Mouse (Mus musculus) forebrain, embryonic 12.5 days (tissue): ENCODE data around the gene Olfr70. TPM values are rescaled to one million over a fixed set of nuclear protein-coding genes. Genes with fewer than 3 reads are reported as not detected.
A peak's percentile ranks its signal among the peaks of the same experiment; 100 is the strongest.

ENCODE experiments used
- ATAC-seq: fragments of 200-750 bp; cut with Nextera tagmentation; 2 replicates; pipeline ENCODE4 v1.8.0; 2017; ENCODE audit warnings: moderate TSS enrichment; ENCODE audit not compliant: low FRiP score
- H3K27ac ChIP-seq: fragments of 300-500 bp; sonication (generic); 2 replicates; pipeline ENCODE4 v1.5.1; 2016; ENCODE audit warnings: mild to moderate bottlenecking
- H3K27me3 ChIP-seq: fragments of 300-500 bp; sonication (generic); 2 replicates; pipeline ENCODE4 v1.6.1; 2016; ENCODE audit warnings: mild to moderate bottlenecking
- H3K36me3 ChIP-seq: fragments of 300-500 bp; sonication (generic); replicated peaks from 2 replicates; pipeline ENCODE4 v1.6.1; 2016; ENCODE audit warnings: mild to moderate bottlenecking
- H3K4me1 ChIP-seq: fragments of 300-500 bp; sonication (generic); 2 replicates; pipeline ENCODE4 v1.6.1; 2016
- H3K4me2 ChIP-seq: fragments of 300-500 bp; sonication (generic); 2 replicates; pipeline ENCODE4 v1.6.1; 2016; ENCODE audit warnings: mild to moderate bottlenecking, moderate library complexity
- H3K4me3 ChIP-seq: fragments of 300-500 bp; sonication (generic); replicated peaks from 2 replicates; pipeline ENCODE4 v1.5.1; 2016; ENCODE audit warnings: mild to moderate bottlenecking
- H3K9ac ChIP-seq: fragments of 300-500 bp; sonication (generic); 2 replicates; pipeline ENCODE4 v1.6.1; 2016; ENCODE audit warnings: mild to moderate bottlenecking
- H3K9me3 ChIP-seq: fragments of 300-500 bp; sonication (generic); 2 replicates; pipeline ENCODE4 v1.6.1; 2016
- WGBS: fragments of 180-500 bp; shearing (Covaris S2); methylation state at CpG from one replicate; pipeline ENCODE4 v1.1.7; 2016; 5-methylcytosine and 5-hydroxymethylcytosine counted together
- polyA plus RNA-seq: library from polyadenylated mRNA; unstranded; fragments of >200 nt; fragmentation: Nextera tagmentation; extraction: Ambion mirVana; gene quantifications from 2 replicates; pipeline ENCODE4 v1.2.1, GENCODE M21; 2016

The Olfr70 gene
- polyA plus RNA-seq, 1 experiment from 2014 or later, result not detected

DNA sequence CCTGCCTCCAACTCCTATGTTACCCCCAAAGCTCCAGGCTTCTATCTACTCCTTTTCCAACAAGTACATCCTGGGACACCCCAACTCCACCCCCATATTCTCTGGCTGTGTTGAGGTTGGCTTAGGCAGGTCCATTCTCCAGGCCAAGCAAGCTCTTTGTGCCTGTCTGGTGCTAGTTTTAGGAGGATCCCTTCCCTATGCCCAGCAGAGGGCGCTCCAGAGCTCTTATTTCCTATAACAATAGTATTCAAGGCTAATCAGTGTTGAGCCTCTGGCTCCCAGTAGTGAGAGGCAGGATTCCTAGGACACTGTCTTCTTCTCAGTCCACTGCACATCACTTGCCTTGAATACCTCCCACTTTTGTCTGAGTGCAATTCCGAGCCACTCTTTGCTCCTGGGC lies 28.5 kb downstream of the Olfr70 start:
- H3K4me1 ChIP-seq, result peaks cover 39% of the 10 kb centered on the region
- no peak overlapping the region for H3K27ac ChIP-seq
- H3K4me3 ChIP-seq, result no peak overlapping the region
- H3K9me3 ChIP-seq, result no peaks in the 10 kb centered on the region
- H3K36me3 ChIP-seq, result peaks cover 19% of the 10 kb centered on the region
- no peak overlapping the region for H3K9ac ChIP-seq
- ATAC-seq, result peak; percentile 24; the same call in 1 of the 2 replicates
- 7% methylated on average over 2 of the region's 2 CpGs for WGBS
- H3K27me3 ChIP-seq, result no peaks in the 10 kb centered on the region
- peak overlapping the region; percentile 21 for H3K4me2 ChIP-seq

DNA sequence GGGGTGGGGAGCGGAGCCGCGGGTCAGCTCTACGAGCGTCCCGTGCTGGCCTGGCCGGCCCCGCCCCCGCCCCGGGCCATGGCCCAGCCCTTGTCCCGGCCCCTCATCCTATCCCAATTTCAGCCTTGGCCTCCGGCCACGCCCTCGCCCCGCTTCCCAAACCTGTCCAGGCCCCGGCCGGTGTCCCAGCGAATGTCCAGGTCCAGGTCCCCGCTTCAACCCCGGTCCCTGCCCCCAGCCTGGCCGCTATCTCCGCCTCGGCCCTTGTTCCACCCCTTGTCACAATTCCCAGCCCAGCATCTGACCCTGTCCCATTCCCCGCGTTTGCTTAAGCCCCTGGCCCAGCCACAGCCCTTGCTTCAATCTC lies 31.2 kb downstream of the Olfr70 start:
- H3K4me3 ChIP-seq, result peak overlapping the region; percentile 77
- H3K9ac ChIP-seq, result peak overlapping the region; percentile 84
- peaks cover 4% of the 10 kb centered on the region for H3K36me3 ChIP-seq
- peaks cover 22% of the 10 kb centered on the region for H3K27me3 ChIP-seq
- peaks cover 39% of the 10 kb centered on the region for H3K4me1 ChIP-seq
- under 1% methylated on average over 19 of the region's 25 CpGs for WGBS
- no peaks in the 10 kb centered on the region for H3K9me3 ChIP-seq
- H3K4me2 ChIP-seq, result peak overlapping the region; percentile 85
- peak; percentile 58 for ATAC-seq
- no peak overlapping the region; the same call in 1 of the 2 replicates for H3K27ac ChIP-seq

DNA sequence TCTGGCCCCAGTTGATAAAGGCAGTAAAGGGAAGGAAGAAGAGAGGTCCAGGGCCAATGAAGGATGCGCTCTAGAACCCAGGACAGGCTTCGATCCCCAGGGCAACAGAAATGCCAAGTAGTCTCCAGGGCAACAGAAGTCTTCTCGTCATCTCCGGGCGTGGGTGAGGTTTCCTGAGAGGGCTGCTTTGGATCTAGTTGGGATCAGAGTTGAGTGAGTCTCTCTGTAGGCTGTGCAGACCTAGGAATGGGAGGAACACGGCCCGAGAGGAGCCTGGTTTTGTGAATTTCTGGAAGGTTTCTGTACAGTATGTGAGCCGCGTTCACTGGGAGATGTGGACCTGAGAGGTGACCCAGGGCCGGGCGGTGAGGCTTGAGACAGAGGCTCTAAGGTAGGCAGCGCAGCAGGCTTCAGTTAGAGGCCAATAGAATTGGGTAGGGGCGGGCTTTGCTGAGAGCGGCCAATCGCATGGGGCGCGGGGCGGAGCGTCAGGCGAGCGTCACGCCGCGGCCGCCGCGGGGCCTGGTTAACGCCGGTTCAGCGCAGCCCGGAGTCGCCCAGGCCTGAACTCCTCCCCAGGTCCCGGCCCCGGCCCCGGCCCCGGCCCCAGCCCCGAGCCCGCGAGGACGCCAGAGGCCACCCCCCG lies 31.7 kb downstream of the Olfr70 start, which contains the start of the genes Tmem8b and Fam221b:
Gene Tmem8b, plus strand, starts transcription at position 190 of the 646 bp plus-strand sequence.
Gene Fam221b, minus strand, starts transcription at position 364 of the 646 bp plus-strand sequence.
- peak; percentile 95 for ATAC-seq
- peak within 1 kb of the TSS; percentile 77 for H3K4me3 ChIP-seq

DNA sequence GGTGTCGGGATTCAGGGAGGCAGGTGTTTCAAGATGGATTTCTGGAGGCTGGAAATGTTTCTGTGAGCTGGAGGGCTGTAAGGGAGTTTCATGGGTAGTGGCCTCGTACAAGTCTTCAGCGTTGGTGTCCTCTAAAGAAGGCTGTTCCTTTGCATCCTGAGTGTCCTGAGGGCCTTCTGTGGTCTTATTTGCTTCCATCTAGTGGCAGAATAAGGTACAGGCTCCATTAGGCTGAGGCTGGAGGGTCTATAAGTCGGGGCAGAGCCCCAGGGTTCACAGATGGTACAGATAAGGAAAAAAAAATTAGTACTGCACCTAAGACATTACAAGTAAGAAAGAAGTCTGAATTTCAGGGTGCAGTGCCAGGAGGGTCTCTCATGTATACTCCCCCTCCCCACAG lies 34.2 kb downstream of the Olfr70 start:
- H3K9ac ChIP-seq, result no peak overlapping the region
- no peak overlapping the region for H3K27ac ChIP-seq
- H3K9me3 ChIP-seq, result no peaks in the 10 kb centered on the region
- H3K27me3 ChIP-seq, result peaks cover 43% of the 10 kb centered on the region
- H3K4me1 ChIP-seq, result peaks cover 25% of the 10 kb centered on the region
- H3K4me2 ChIP-seq, result no peak overlapping the region
- no peak for ATAC-seq
- no peak overlapping the region for H3K4me3 ChIP-seq
- WGBS, result 28% methylated on average over 4 of the region's 4 CpGs
- no peaks in the 10 kb centered on the region for H3K36me3 ChIP-seq

More for the DNA sequence above, 31.7 kb downstream of the Olfr70 start, which contains the start of the genes Tmem8b and Fam221b:
- H3K9ac ChIP-seq, result peak within 1 kb of the TSS; percentile 84
- H3K9me3 ChIP-seq, result no peaks in the 10 kb centered on the region
- H3K36me3 ChIP-seq, result no peaks in the 10 kb centered on the region
- H3K27ac ChIP-seq, result no peak within 1 kb of the TSS; the same call in 1 of the 2 replicates
- peak within 1 kb of the TSS; percentile 85 for H3K4me2 ChIP-seq
- peaks cover 22% of the 10 kb centered on the region for H3K27me3 ChIP-seq
- 4% methylated on average over 24 of the region's 41 CpGs for WGBS
- peaks cover 39% of the 10 kb centered on the region for H3K4me1 ChIP-seq

DNA sequence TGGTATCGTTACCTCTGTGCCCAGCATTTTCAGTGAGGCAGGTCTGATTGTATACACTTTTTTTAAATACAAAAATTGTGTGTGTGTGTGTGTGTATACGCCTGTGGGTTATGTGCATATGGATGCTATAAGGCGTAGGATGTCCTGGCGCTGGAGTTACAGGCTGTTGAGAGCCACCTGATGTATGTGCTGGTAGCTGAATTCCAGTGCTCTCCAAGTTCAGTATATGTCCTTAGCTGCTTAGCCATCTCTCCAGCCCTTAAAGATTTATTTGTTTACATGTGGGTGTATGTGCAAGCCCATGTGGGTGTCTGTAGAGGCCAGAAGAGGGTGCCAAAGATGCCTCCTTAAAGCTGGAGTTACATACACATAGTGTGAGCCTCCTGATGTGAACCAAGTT lies 43.5 kb downstream of the Olfr70 start:
- Histone ChIP-seq H3K4me3 (peak overlapping the region; percentile 72), H3K4me1 (peaks cover 18% of the 10 kb centered on the region), H3K9ac (no peak overlapping the region), H3K36me3 (no peaks in the 10 kb centered on the region), H3K9me3 (no peaks in the 10 kb centered on the region), H3K27me3 (peaks cover 12% of the 10 kb centered on the region), H3K4me2 (peak overlapping the region; percentile 73), H3K27ac (no peak overlapping the region)
- no peak for ATAC-seq
- WGBS, result 63% methylated on average over 4 of the region's 4 CpGs

DNA sequence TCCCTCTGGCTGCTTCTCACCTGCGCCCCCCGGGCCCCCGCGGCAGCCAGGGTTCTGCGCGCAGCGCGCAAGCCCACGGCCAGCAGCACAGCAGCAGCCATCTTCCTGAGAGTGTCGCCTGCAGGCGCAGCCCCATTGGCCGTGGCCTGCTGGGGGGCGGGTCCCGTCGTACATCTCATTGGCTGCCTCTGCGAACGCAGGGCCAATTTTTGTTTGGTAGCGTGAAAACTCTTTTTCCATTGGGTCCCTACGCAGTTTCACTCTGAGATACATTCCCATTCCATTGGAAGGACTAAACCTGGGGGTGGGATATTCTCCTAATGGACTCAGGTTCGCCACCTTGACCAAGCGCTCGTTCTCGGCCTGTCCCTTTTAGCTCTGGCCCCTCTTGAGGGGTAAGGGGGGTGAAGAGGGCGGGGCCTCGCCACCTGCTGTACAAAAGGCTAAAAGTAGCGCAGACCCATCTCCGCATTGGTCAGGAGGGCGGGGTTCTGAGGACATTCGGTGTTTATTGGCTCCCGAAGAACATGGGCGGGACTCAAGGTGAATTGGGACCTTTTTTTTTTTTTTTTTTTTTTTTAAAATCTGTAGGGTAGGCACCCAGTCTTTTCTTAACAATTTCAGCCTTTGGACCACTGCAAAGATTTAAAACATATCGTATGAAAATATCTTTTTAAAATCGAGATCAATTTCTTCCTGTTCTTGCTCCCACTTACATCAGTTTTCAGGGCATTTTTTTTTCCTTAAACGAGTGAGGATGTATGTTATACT lies 44.1 kb downstream of the Olfr70 start, which contains the start of gene Hint2:
Gene Hint2, minus strand, starts transcription at position 128 of the 771 bp plus-strand sequence.
- H3K4me2 ChIP-seq, result peak within 1 kb of the TSS; percentile 73
- H3K36me3 ChIP-seq, result peaks cover 2% of the 10 kb centered on the region; the same call in 1 of the 2 replicates
- peak within 1 kb of the TSS; percentile 72 for H3K4me3 ChIP-seq
- peaks cover 6% of the 10 kb centered on the region for H3K27me3 ChIP-seq
- H3K4me1 ChIP-seq, result peaks cover 18% of the 10 kb centered on the region
- H3K27ac ChIP-seq, result peak within 1 kb of the TSS; percentile 91
- peak; percentile 96 for ATAC-seq
- H3K9me3 ChIP-seq, result no peaks in the 10 kb centered on the region
- WGBS, result 1% methylated on average over 33 of the region's 34 CpGs
- H3K9ac ChIP-seq, result peak within 1 kb of the TSS; percentile 81

DNA sequence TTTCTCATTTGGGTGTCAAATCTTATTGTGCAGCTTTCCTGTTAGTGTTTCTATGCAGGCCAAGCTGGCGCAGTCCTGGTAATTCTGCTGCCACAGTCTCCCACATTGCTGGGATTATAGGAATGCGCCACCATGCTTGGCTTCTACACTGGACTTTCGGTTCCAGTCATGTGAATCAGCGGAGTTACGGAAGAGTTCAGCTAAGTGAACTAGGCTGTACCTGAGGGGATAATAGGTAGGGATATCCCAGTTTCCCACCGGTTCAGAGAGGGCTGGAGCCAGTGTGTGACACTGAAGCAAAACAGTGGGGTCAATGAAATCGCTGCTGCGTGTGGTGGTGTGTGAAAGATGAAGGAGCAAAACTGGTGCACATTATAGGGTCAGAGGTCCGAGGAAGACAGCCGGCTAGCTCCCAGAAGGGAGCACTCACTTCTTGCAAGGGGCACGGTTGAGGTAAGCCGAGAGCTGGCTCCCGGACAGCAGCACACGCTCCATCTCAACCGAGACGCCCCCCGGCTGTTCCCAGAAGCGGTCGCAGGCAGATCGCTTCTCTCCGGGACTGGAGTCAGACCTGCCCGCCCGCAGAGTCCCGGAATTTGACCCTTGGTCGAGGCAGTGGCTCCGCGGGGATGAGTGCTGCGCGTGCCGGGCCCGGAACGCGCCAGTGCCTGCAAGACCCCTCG lies 44.8 kb downstream of the Olfr70 start:
- WGBS, result 6% methylated on average over 34 of the region's 34 CpGs
- ATAC-seq, result peak; percentile 47
- H3K27me3 ChIP-seq, result no peaks in the 10 kb centered on the region
- H3K9me3 ChIP-seq, result no peaks in the 10 kb centered on the region
- peak overlapping the region; percentile 91 for H3K27ac ChIP-seq
- peak overlapping the region; percentile 81 for H3K9ac ChIP-seq
- peaks cover 8% of the 10 kb centered on the region; the same call in 1 of the 2 replicates for H3K36me3 ChIP-seq
- peak overlapping the region; percentile 73 for H3K4me2 ChIP-seq
- peak overlapping the region; percentile 72 for H3K4me3 ChIP-seq
- H3K4me1 ChIP-seq, result peaks cover 18% of the 10 kb centered on the region

DNA sequence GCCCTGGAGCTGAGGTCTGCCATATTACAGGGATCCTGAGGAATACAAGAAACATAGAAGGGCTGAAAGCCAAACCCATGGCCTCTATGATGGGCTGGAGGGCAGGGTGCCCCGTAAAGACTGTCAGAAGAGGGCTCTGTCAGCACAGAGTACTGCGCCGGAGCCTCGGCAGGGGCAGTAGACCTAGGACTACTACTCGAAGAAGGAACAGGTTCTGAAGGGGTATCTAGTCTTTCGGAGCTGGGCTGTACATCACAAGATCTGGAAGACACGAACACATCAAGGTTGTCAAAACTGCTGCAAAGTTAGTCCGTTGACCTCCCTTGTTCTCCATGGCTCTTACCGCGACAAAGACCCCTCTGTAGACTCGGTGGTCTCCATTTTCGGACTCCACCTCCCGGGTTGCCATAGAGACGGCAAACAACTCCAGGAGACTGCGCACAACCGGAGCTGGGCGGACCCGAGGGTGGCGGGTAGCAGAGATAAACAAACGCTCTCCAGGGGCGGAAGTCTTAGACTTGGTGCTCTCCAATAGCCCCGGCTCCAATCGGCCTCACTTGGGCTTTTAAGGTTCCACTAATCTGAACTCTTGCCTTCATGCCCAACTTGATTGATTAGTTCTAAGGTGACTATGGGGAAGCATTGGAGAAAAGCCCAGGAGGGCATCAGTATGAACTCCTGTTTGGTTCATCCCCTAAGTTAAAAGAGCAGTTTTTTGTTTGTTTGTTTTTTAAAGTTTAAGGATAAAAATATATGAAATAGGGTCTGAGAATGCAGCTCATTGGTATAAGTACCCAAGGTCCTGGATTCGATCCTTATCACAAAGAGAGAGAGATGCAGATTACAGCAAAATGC lies 47.2 kb downstream of the Olfr70 start, which contains the start of gene Spag8:
Gene Spag8, minus strand, starts transcription at position 434 of the 855 bp plus-strand sequence.
- Histone ChIP-seq H3K27me3 (no peaks in the 10 kb centered on the region), H3K9me3 (peaks cover 7% of the 10 kb centered on the region), H3K9ac (peak within 1 kb of the TSS; percentile 33; the same call in 1 of the 2 replicates), H3K4me3 (peak within 1 kb of the TSS; percentile 28), H3K27ac (no peak within 1 kb of the TSS), H3K36me3 (peaks cover 22% of the 10 kb centered on the region), H3K4me1 (peaks cover 18% of the 10 kb centered on the region), H3K4me2 (peak within 1 kb of the TSS; percentile 53)
- 13% methylated on average over 24 of the region's 24 CpGs for WGBS
- no peak for ATAC-seq

DNA sequence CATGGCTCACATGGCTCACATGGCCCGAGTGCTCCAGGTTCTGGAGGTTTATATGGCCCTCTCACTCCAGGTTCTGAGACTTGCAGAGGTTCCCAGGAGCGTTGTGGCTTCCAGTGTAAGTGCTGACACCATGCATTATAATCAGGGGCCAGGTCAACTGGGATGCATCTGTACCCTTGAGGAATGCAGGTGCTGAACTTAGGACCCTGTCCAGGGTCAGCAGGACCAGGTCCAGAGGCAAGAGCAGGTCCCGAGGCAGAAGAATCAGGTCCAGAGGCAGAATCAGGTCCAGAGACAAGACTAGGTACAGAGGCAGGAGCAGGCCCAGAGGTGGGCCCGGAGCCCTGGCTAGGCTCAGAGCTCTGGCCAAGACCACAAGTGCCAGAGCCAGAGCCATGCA lies 47.9 kb downstream of the Olfr70 start:
- H3K27me3 ChIP-seq, result no peaks in the 10 kb centered on the region
- H3K4me1 ChIP-seq, result peaks cover 18% of the 10 kb centered on the region
- H3K4me2 ChIP-seq, result peak overlapping the region; percentile 53
- peak overlapping the region; percentile 28 for H3K4me3 ChIP-seq
- peaks cover 7% of the 10 kb centered on the region for H3K9me3 ChIP-seq
- H3K36me3 ChIP-seq, result peaks cover 22% of the 10 kb centered on the region
- H3K9ac ChIP-seq, result no peak overlapping the region
- 89% methylated on average over 4 of the region's 4 CpGs for WGBS
- H3K27ac ChIP-seq, result no peak overlapping the region
- ATAC-seq, result no peak

DNA sequence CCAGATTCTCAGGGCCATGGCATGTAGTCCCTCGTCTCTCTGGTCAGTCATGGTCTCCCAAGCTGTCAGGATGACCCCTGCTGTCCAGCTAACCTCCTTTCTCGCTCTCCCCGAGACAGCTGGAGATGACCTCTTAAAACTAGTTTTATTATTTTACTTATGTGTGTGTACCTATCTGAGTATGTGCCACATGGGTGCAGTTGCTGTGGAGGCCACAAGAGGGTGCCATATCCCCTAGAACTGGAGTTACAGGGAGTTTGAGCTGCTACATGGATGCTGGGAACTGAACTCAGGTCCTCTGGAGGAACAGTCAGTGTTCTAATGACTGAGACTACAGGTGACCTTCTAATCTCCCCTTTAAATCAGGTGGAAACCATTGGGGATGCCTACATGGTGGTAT lies 50.8 kb downstream of the Olfr70 start:
- WGBS, result 97% methylated on average over 3 of the region's 3 CpGs
- no peak overlapping the region for H3K27ac ChIP-seq
- H3K9me3 ChIP-seq, result peaks cover 7% of the 10 kb centered on the region
- no peak overlapping the region for H3K4me3 ChIP-seq
- ATAC-seq, result no peak
- H3K4me2 ChIP-seq, result no peak overlapping the region
- H3K36me3 ChIP-seq, result peaks cover 22% of the 10 kb centered on the region
- peaks cover 9% of the 10 kb centered on the region; the same call in 1 of the 2 replicates for H3K4me1 ChIP-seq
- no peaks in the 10 kb centered on the region for H3K27me3 ChIP-seq
- no peak overlapping the region for H3K9ac ChIP-seq
